Mouse (Mus musculus) CD4-positive, CD25-positive, alpha-beta regulatory T cell, adult 4 months (primary cell): ENCODE data around the gene Cpne5. TPM values are rescaled to one million over a fixed set of nuclear protein-coding genes. Genes with fewer than 3 reads are reported as not detected.
"Not testable (repeated sequence)": the region's sequence is repeated elsewhere in the genome, so short reads cannot be mapped to it uniquely, and the experiment has no call there.

ENCODE experiments used
- ATAC-seq: one replicate; pipeline ENCODE4 v1.8.0; 2017
- polyA plus RNA-seq, 2 experiments: library from polyadenylated mRNA; unstranded; fragments of 100-300 nt; shearing (Covaris generic); gene quantifications; one replicate each; pipeline ENCODE4 v1.2.1; 2017

Gene Cpne5
- polyA plus RNA-seq, 2 experiments from 2014 or later = 2.2 to 2.3 TPM

- no peak for ATAC-seq
Observed at GRCm38 (mm10) chr17:29257001-29257511, 19.1 kb upstream of the Cpne5 start.

GRCm38 (mm10) chr17:29256507-29256906 is 18.5 kb upstream of the Cpne5 start:
- ATAC-seq = no peak

- ATAC-seq = not testable (repeated sequence)
Observed at GRCm38 (mm10) chr17:29254784-29255183, 16.8 kb upstream of the Cpne5 start.

- no peak for ATAC-seq
Observed at GRCm38 (mm10) chr17:29253684-29254083, 15.7 kb upstream of the Cpne5 start.

GRCm38 (mm10) chr17:29253236-29253635 is 15.3 kb upstream of the Cpne5 start:
- ATAC-seq = no peak

GRCm38 (mm10) chr17:29251608-29252390 is 13.8 kb upstream of the Cpne5 start:
- ATAC-seq = no peak

GRCm38 (mm10) chr17:29251006-29251405 is 13.0 kb upstream of the Cpne5 start:
- ATAC-seq = not testable (repeated sequence)

- no peak for ATAC-seq
Observed at GRCm38 (mm10) chr17:29249512-29249911, 11.5 kb upstream of the Cpne5 start.

- no peak for ATAC-seq
Observed at GRCm38 (mm10) chr17:29247881-29248280, 9.9 kb upstream of the Cpne5 start.

- ATAC-seq = peak; percentile 56
Observed at GRCm38 (mm10) chr17:29246602-29247001, 8.6 kb upstream of the Cpne5 start.

- no peak for ATAC-seq
Observed at GRCm38 (mm10) chr17:29245725-29246124, 7.8 kb upstream of the Cpne5 start.

- no peak for ATAC-seq
Observed at GRCm38 (mm10) chr17:29244912-29245311, 6.9 kb upstream of the Cpne5 start.

GRCm38 (mm10) chr17:29238421-29238945 is 516 bp upstream of the Cpne5 start:
- ATAC-seq = no peak

GRCm38 (mm10) chr17:29237267-29237771 is 648 bp downstream of the Cpne5 start:
- no peak for ATAC-seq

- no peak for ATAC-seq
Observed at GRCm38 (mm10) chr17:29236111-29236510, 1.9 kb downstream of the Cpne5 start.

- ATAC-seq = no peak
Observed at GRCm38 (mm10) chr17:29231109-29231508, 6.9 kb downstream of the Cpne5 start.

- ATAC-seq = no peak
Observed at GRCm38 (mm10) chr17:29220631-29221030, 17.3 kb downstream of the Cpne5 start.

GRCm38 (mm10) chr17:29218017-29218416 is 19.9 kb downstream of the Cpne5 start:
- no peak for ATAC-seq

GRCm38 (mm10) chr17:29216078-29216477 is 21.9 kb downstream of the Cpne5 start:
- ATAC-seq = no peak

- no peak for ATAC-seq
Observed at GRCm38 (mm10) chr17:29214655-29215054, 23.3 kb downstream of the Cpne5 start.

- ATAC-seq = no peak
Observed at GRCm38 (mm10) chr17:29214193-29214456, 23.8 kb downstream of the Cpne5 start.

- peak; percentile 67 for ATAC-seq
Observed at GRCm38 (mm10) chr17:29213381-29214192, 24.4 kb downstream of the Cpne5 start.

GRCm38 (mm10) chr17:29211836-29212235 is 26.1 kb downstream of the Cpne5 start:
- no peak for ATAC-seq
